Mouse (Mus musculus) megakaryocyte, embryonic 14.5 days (primary cell): Measurements from ENCODE around the gene Crcp.

Experiments used
- FLI1 ChIP-seq: IDR thresholded peaks from 2 replicates; pipeline ENCODE4 v1.6.1; 2012; ENCODE audit warnings: low read length, inconsistent platforms, mixed read lengths
- GATA1 ChIP-seq: IDR thresholded peaks from 3 replicates; pipeline ENCODE4 v1.6.1; 2012; ENCODE audit warnings: mixed read lengths, low read length, inconsistent platforms, borderline replicate concordance

DNA sequence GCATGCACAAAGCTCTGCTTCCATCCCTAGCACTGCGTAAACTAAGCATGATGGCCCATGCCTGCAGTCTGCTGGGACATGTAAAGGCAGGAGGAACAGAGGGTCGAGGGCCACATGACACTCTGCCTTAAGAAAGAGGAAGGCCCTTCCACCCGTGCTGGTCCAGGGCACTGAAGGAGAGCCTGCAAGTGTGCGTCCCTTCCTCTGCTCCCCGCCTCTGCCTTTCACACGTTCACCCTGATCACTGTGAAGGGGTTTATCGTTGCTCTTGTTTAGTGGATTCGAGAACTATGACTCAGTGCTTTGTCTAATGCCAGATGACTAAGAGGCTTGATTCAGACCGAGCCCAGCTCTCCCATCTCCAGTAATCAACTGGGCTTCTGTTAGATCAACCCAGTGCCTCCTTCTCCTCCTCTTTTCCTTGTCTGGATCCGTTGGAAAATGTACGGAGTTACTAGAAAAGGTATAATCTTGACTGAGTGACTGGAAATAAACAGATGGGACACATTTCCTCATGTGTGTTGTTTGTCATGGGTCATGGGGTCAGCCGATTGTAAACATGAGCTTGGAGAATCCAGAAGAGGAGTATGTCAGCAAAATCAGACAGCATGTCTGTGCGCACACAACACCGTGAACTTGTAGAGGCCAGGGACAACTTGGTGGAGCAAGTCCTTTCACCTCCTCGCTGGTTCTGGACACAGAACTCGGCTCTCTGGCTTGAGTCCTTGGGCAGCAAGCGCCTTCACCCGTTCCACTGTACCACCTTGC lies 60.7 kb downstream of the Crcp start:
- TF ChIP-seq GATA1 (no peak), FLI1 (no peak)
